Comparison of ENCODE assay signal across 15 mouse cellular contexts in genomic region chr2:71244807-71245206, GRCm38 (mm10). TPM values are rescaled to one million over a fixed set of nuclear protein-coding genes. Genes with fewer than 3 reads are reported as not detected.
A peak's percentile ranks its signal among the peaks of the same experiment; 100 is the strongest.
DNase-seq lines count a peak whose midpoint lies in the region; ATAC-seq and TF ChIP-seq lines count a peak whose summit lies in the region.
"Had no signal": no experiment of that assay in that cellular context is flagged by ENCODE, and none has a peak within 500 bp of the region (broad histone marks: within the 10 kb centered on the region; RNA-seq: fewer than 3 reads in every experiment).

No protein-coding gene starts in this region.

- no peak for TF ChIP-seq CTCF in cerebellum, adult 2 months (IDR thresholded peaks at IDR 0.05; ENCODE audit: borderline replicate concordance, insufficient read depth, low read depth, low read length)

- H3K36me3 ChIP-seq in midbrain, embryonic 12.5 days = peaks cover 42% of the 10 kb centered on the region
- peaks cover 73% of the 10 kb centered on the region for H3K36me3 ChIP-seq in midbrain, embryonic 10.5 days
- H3K36me3 ChIP-seq in hindbrain, embryonic 16.5 days (ENCODE audit: control insufficient read depth, insufficient read depth, low read length) = peaks cover 10% of the 10 kb centered on the region

- ATAC-seq in cerebellum, adult (ENCODE audit: insufficient number of reproducible peaks, low FRiP score, low TSS enrichment) = no peak
- no peak for ATAC-seq in midbrain, embryonic 12.5 days (ENCODE audit: low FRiP score, low read depth)
- no peak for ATAC-seq in hindbrain, embryonic 16.5 days
- ATAC-seq in megakaryocyte, adult 5-6 weeks (ENCODE audit: poor library complexity, severe bottlenecking) = no peak
- ATAC-seq: intestine, postnatal 0 days; liver, embryonic 12.5 days; Patski had no signal

- no peaks in the 10 kb centered on the region for H3K27me3 ChIP-seq in cerebellum, adult 2 months (ENCODE audit: control insufficient read depth, insufficient read depth, low read length)
- H3K27me3 ChIP-seq in midbrain, embryonic 12.5 days = no peaks in the 10 kb centered on the region
- no peaks in the 10 kb centered on the region for H3K27me3 ChIP-seq in midbrain, embryonic 10.5 days (ENCODE audit: low read depth, poor library complexity, severe bottlenecking)
- no peaks in the 10 kb centered on the region for H3K27me3 ChIP-seq in hindbrain, embryonic 16.5 days (replicated peaks; ENCODE audit: control insufficient read depth, insufficient read depth, low read length)
- H3K27me3 ChIP-seq: liver, embryonic 12.5 days; Patski had no signal

- peak; percentile 15 to 19 for DNase-seq in cerebellum, adult 2 months
- DNase-seq in midbrain, embryonic 10.5 days (ENCODE audit: low spot score) = no peak
- no peak for DNase-seq in right cerebral cortex, postnatal 25 days
- no peak for DNase-seq in B cell, adult 2 months
- DNase-seq: adrenal gland, adult 8-10 months; gastrocnemius, adult 2 months; heart, postnatal 14 days; kidney, postnatal 10 days had no signal

- H3K4me3 ChIP-seq in cerebellum, adult 2 months (replicated peaks; ENCODE audit: insufficient read depth, low read depth, low read length) = no peak overlapping the region
- H3K4me3 ChIP-seq in midbrain, embryonic 12.5 days = no peak overlapping the region
- no peak overlapping the region for H3K4me3 ChIP-seq in midbrain, embryonic 10.5 days
- no peak overlapping the region for H3K4me3 ChIP-seq in hindbrain, embryonic 16.5 days (ENCODE audit: low read length)
- H3K4me3 ChIP-seq: gastrocnemius, adult 2 months; liver, embryonic 12.5 days had no signal

- no peak for TF ChIP-seq POLR2A in cerebellum, adult 2 months (IDR thresholded peaks at IDR 0.05; ENCODE audit: borderline replicate concordance, insufficient read depth, low read length)

- H3K4me2 ChIP-seq in midbrain, embryonic 12.5 days (replicated peaks) = no peak overlapping the region
- no peak overlapping the region for H3K4me2 ChIP-seq in hindbrain, embryonic 16.5 days (ENCODE audit: low read length)
- H3K4me2 ChIP-seq: liver, embryonic 12.5 days had no signal

- H3K9me3 ChIP-seq in midbrain, embryonic 12.5 days = no peaks in the 10 kb centered on the region
- no peaks in the 10 kb centered on the region for H3K9me3 ChIP-seq in midbrain, embryonic 10.5 days (replicated peaks)
- H3K9me3 ChIP-seq in hindbrain, embryonic 16.5 days (ENCODE audit: control insufficient read depth, low read length) = no peaks in the 10 kb centered on the region
- H3K9me3 ChIP-seq: liver, embryonic 12.5 days had no signal

- H3K9ac ChIP-seq in midbrain, embryonic 12.5 days (replicated peaks) = no peak overlapping the region
- H3K9ac ChIP-seq in hindbrain, embryonic 16.5 days (ENCODE audit: low read depth, low read length) = no peak overlapping the region
- H3K9ac ChIP-seq: liver, embryonic 12.5 days had no signal

- WGBS in cerebellum, adult 2 months = 39% methylated on average over 7 of the region's 7 CpGs
- WGBS in midbrain, embryonic 12.5 days = 73% methylated on average over 7 of the region's 7 CpGs
- WGBS in midbrain, embryonic 10.5 days = 83% methylated on average over 7 of the region's 7 CpGs
- WGBS in hindbrain, embryonic 16.5 days = 48% methylated on average over 7 of the region's 7 CpGs

- H3K27ac ChIP-seq in cerebellum, adult 2 months (ENCODE audit: insufficient read depth, low read length) = peak overlapping the region; percentile 9; the same call in 1 of the 2 replicates
- H3K27ac ChIP-seq in midbrain, embryonic 12.5 days (replicated peaks) = peak overlapping the region; percentile 52; the same call in 1 of the 2 replicates
- H3K27ac ChIP-seq in midbrain, embryonic 10.5 days (replicated peaks) = no peak overlapping the region
- peak overlapping the region; percentile 67 for H3K27ac ChIP-seq in hindbrain, embryonic 16.5 days (ENCODE audit: low read depth, low read length)
- H3K27ac ChIP-seq: gastrocnemius, adult 2 months; liver, embryonic 12.5 days had no signal

- H3K4me1 ChIP-seq in cerebellum, adult 2 months (ENCODE audit: control insufficient read depth, insufficient read depth, low read length) = peaks cover 7% of the 10 kb centered on the region; the same call in 1 of the 2 replicates
- peaks cover 20% of the 10 kb centered on the region; the same call in 1 of the 2 replicates for H3K4me1 ChIP-seq in midbrain, embryonic 12.5 days
- H3K4me1 ChIP-seq in midbrain, embryonic 10.5 days = no peaks in the 10 kb centered on the region
- H3K4me1 ChIP-seq in hindbrain, embryonic 16.5 days (ENCODE audit: control insufficient read depth, insufficient read depth, low read depth, low read length) = peaks cover 11% of the 10 kb centered on the region

RNA-seq across cellular contexts. Expression of gene Dync1i2, which starts 33.3 kb away (rescaled TPM):
- polyA plus RNA-seq in cerebellum, adult 2 months (2012; rRNA removed) = 129 and 130 TPM in 2 replicates
- polyA plus RNA-seq in midbrain, embryonic 12.5 days (2016; fragmentation: Nextera tagmentation; extraction: Ambion mirVana) = 159 and 166 TPM in 2 replicates
- 118 and 143 TPM in 2 replicates for polyA plus RNA-seq in midbrain, embryonic 10.5 days (2016; fragmentation: Nextera tagmentation; extraction: Ambion mirVana)
- 145 and 167 TPM in 2 replicates for polyA plus RNA-seq in hindbrain, embryonic 16.5 days (2015; fragmentation: Nextera tagmentation; extraction: Ambion mirVana)
- total RNA-seq in megakaryocyte, adult 5-6 weeks (2015) = 119 and 139 TPM in 2 replicates
- total RNA-seq in megakaryocyte, adult 5-6 weeks (2017) = 126 TPM in 2 replicates

Comparison
In these comparisons a context has a peak if more than half of its experiments do, and no peak if none do; other contexts are left out.
1. DNase-seq: peak in cerebellum, adult 2 months (2 of 2); none in midbrain, embryonic 10.5 days (single experiment), right cerebral cortex, postnatal 25 days (single experiment) and B cell, adult 2 months (0 of 2).